Mouse (Mus musculus): ENCODE data around the gene Nbea. TPM values are rescaled to one million over a fixed set of nuclear protein-coding genes. Genes with fewer than 3 reads are reported as not detected.

The Nbea gene
- polyA plus RNA-seq, 1 experiment from 2014 or later: 5.4 TPM

DNA sequence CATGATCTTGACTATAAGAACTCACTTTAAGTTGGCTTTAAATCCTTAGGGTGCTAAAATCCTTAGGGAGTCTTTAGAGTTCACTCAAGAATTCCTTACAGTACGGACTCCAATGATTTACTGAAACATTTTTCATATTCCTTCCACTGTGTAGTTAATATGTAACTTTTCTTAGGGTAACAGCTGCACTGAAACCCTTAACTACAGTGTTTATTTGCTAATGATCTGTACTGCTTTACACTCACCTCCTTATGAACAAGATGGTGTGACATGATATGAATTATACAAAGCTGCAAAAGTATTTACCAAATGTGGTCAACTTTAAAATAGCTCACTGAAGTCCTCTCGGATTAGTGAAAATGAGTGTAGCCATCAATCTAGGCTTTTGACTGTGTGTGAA, 365.4 kb downstream of the Nbea start:
- Histone ChIP-seq H3K4me2 (ENCODE audit: low read depth, low read length) (no peak overlapping the region), H3K27me3 (ENCODE audit: control insufficient read depth, insufficient read depth, low read depth, low read length) (no peaks in the 10 kb centered on the region), H3K27ac (ENCODE audit: low read length) (no peak overlapping the region), H3K4me3 (ENCODE audit: low read length) (no peak overlapping the region), H3K36me3 (ENCODE audit: control insufficient read depth, insufficient read depth, low read length) (no peaks in the 10 kb centered on the region), H3K9me3 (ENCODE audit: control insufficient read depth, low read length) (no peaks in the 10 kb centered on the region), H3K9ac (ENCODE audit: low read length) (no peak overlapping the region), H3K4me1 (replicated peaks; ENCODE audit: control insufficient read depth, insufficient read depth, low read length) (peaks cover 5% of the 10 kb centered on the region)
- no peak for ATAC-seq (ENCODE audit: low read depth)
- WGBS: 39% methylated on average over 2 of the region's 2 CpGs

GRCm38 (mm10) chr3:55816638-55817375, 366.7 kb downstream of the Nbea start:
- ATAC-seq (ENCODE audit: low read depth): peak; percentile 12; the same call in 1 of the 2 replicates

DNA sequence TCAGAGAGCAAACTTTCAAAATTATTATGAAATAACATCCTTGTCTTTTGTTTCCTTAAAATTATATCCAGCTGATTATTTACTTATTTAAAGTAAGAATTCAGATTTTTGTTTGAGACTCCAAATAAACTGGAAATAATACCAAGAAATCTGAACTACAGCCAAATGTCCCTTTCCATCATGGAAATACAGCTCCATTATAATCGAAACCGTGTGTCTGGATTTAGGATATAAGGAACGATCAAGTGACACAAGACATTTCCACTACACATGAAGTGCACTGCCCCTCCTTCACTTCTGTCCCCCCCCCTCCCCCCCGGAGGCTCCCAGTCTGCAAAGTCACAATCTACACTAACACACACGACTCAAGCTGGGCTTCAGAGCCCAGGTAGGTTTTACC, 367.4 kb downstream of the Nbea start:
- Histone ChIP-seq H3K9me3 (ENCODE audit: control insufficient read depth, low read length) (no peaks in the 10 kb centered on the region), H3K4me1 (replicated peaks; ENCODE audit: control insufficient read depth, insufficient read depth, low read length) (peaks cover 5% of the 10 kb centered on the region), H3K9ac (ENCODE audit: low read length) (no peak overlapping the region), H3K4me2 (ENCODE audit: low read depth, low read length) (no peak overlapping the region), H3K36me3 (ENCODE audit: control insufficient read depth, insufficient read depth, low read length) (no peaks in the 10 kb centered on the region), H3K27ac (ENCODE audit: low read length) (no peak overlapping the region), H3K27me3 (ENCODE audit: control insufficient read depth, insufficient read depth, low read depth, low read length) (no peaks in the 10 kb centered on the region), H3K4me3 (ENCODE audit: low read length) (no peak overlapping the region)
- ATAC-seq (ENCODE audit: low read depth): no peak
- 52% methylated on average over 5 of the region's 5 CpGs for WGBS

More at GRCm38 (mm10) chr3:55816638-55817375, 366.7 kb downstream of the Nbea start:
- H3K4me2 ChIP-seq (ENCODE audit: low read depth, low read length): no peak overlapping the region
- no peaks in the 10 kb centered on the region for H3K9me3 ChIP-seq (ENCODE audit: control insufficient read depth, low read length)
- H3K4me3 ChIP-seq (ENCODE audit: low read length): no peak overlapping the region
- H3K27me3 ChIP-seq (ENCODE audit: control insufficient read depth, insufficient read depth, low read depth, low read length): no peaks in the 10 kb centered on the region
- H3K27ac ChIP-seq (ENCODE audit: low read length): no peak overlapping the region
- no peaks in the 10 kb centered on the region for H3K36me3 ChIP-seq (ENCODE audit: control insufficient read depth, insufficient read depth, low read length)
- peaks cover 5% of the 10 kb centered on the region for H3K4me1 ChIP-seq (replicated peaks; ENCODE audit: control insufficient read depth, insufficient read depth, low read length)
- WGBS: 55% methylated on average over 6 of the region's 6 CpGs
- H3K9ac ChIP-seq (ENCODE audit: low read length): no peak overlapping the region

DNA sequence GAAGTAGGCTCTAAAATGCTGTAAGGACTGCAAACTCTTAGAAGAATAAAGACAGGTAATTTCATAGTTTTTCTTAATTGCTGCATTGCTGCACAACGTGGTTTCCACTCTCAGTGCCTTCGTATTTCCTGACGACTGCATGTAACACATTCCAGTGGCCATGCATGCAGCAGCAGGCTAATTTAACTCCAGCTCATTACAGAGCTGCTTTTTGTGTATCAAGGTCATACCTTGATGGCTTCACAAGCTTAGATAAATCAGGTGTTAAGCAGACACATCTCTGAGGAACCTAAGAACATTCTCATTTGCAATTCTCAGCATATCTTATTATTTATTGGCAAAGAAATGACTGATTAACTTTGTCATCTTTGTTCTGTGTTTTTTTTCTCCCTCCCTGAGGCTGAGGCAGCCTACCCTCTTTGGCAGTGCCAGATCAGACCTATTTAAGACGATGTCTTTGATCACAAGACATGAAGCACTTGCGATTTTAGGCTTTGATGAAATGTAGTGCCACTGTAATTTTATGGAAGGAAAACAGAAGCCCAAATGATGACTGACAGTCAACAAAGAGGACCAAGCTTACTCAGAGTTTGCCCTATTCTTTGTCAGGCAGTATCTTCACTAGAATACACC, 368.4 kb downstream of the Nbea start:
- no peak overlapping the region for H3K4me3 ChIP-seq (ENCODE audit: low read length)
- H3K4me2 ChIP-seq (ENCODE audit: low read depth, low read length): no peak overlapping the region
- ATAC-seq (ENCODE audit: low read depth): no peak
- H3K27me3 ChIP-seq (ENCODE audit: control insufficient read depth, insufficient read depth, low read depth, low read length): no peaks in the 10 kb centered on the region
- WGBS: 70% methylated on average over 5 of the region's 5 CpGs
- peaks cover 5% of the 10 kb centered on the region for H3K4me1 ChIP-seq (replicated peaks; ENCODE audit: control insufficient read depth, insufficient read depth, low read length)
- no peak overlapping the region for H3K9ac ChIP-seq (ENCODE audit: low read length)
- H3K27ac ChIP-seq (ENCODE audit: low read length): no peak overlapping the region
- no peaks in the 10 kb centered on the region for H3K36me3 ChIP-seq (ENCODE audit: control insufficient read depth, insufficient read depth, low read length)
- no peaks in the 10 kb centered on the region for H3K9me3 ChIP-seq (ENCODE audit: control insufficient read depth, low read length)

- no peaks in the 10 kb centered on the region for H3K27me3 ChIP-seq (ENCODE audit: control insufficient read depth, insufficient read depth, low read depth, low read length)
- no peak overlapping the region for H3K27ac ChIP-seq (ENCODE audit: low read length)
- H3K4me2 ChIP-seq (ENCODE audit: low read depth, low read length): no peak overlapping the region
- no peak overlapping the region for H3K4me3 ChIP-seq (ENCODE audit: low read length)
- no peaks in the 10 kb centered on the region for H3K9me3 ChIP-seq (ENCODE audit: control insufficient read depth, low read length)
- H3K36me3 ChIP-seq (ENCODE audit: control insufficient read depth, insufficient read depth, low read length): no peaks in the 10 kb centered on the region
- WGBS: 44% methylated on average over 2 of the region's 2 CpGs
- H3K4me1 ChIP-seq (replicated peaks; ENCODE audit: control insufficient read depth, insufficient read depth, low read length): peaks cover 4% of the 10 kb centered on the region; the same call in 1 of the 2 replicates
- H3K9ac ChIP-seq (ENCODE audit: low read length): no peak overlapping the region
- no peak for ATAC-seq (ENCODE audit: low read depth)
Observed at GRCm38 (mm10) chr3:55794768-55795167, 388.7 kb downstream of the Nbea start.

- H3K4me1 ChIP-seq (replicated peaks; ENCODE audit: control insufficient read depth, insufficient read depth, low read length): peaks cover 4% of the 10 kb centered on the region; the same call in 1 of the 2 replicates
- 24% methylated on average over 7 of the region's 7 CpGs for WGBS
- no peak overlapping the region for H3K9ac ChIP-seq (ENCODE audit: low read length)
- no peaks in the 10 kb centered on the region for H3K9me3 ChIP-seq (ENCODE audit: control insufficient read depth, low read length)
- peak; percentile 74 for ATAC-seq (ENCODE audit: low read depth)
- H3K27ac ChIP-seq (ENCODE audit: low read length): no peak overlapping the region; the same call in 1 of the 2 replicates
- no peaks in the 10 kb centered on the region for H3K36me3 ChIP-seq (ENCODE audit: control insufficient read depth, insufficient read depth, low read length)
- H3K27me3 ChIP-seq (ENCODE audit: control insufficient read depth, insufficient read depth, low read depth, low read length): no peaks in the 10 kb centered on the region
- H3K4me2 ChIP-seq (ENCODE audit: low read depth, low read length): no peak overlapping the region
- no peak overlapping the region for H3K4me3 ChIP-seq (ENCODE audit: low read length)
Observed at GRCm38 (mm10) chr3:55793842-55794575, 389.5 kb downstream of the Nbea start.

DNA sequence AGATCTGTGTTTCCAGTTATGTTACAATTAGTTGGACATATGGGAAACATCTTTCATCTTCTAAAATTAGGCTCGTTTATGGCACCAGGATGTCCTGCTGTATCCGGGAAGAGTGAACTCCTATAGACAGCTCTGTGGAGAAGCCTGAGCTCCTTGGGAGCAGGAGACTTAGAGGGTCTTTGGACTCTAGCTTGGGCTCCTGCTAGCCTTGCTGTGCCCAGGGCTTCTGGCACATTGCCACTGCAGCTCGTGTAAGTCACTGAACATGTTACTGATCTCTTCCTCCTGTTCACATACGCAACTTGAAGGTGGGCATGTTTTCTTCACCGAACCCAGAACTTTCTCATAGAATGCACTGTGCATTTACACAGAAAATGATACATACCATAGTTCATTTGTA, 391.2 kb downstream of the Nbea start:
- no peak for ATAC-seq (ENCODE audit: low read depth)
- Histone ChIP-seq H3K4me3 (ENCODE audit: low read length) (no peak overlapping the region), H3K27ac (ENCODE audit: low read length) (no peak overlapping the region), H3K36me3 (ENCODE audit: control insufficient read depth, insufficient read depth, low read length) (no peaks in the 10 kb centered on the region), H3K9ac (ENCODE audit: low read length) (no peak overlapping the region), H3K27me3 (ENCODE audit: control insufficient read depth, insufficient read depth, low read depth, low read length) (no peaks in the 10 kb centered on the region), H3K4me1 (replicated peaks; ENCODE audit: control insufficient read depth, insufficient read depth, low read length) (peaks cover 7% of the 10 kb centered on the region; the same call in 1 of the 2 replicates), H3K9me3 (ENCODE audit: control insufficient read depth, low read length) (no peaks in the 10 kb centered on the region), H3K4me2 (ENCODE audit: low read depth, low read length) (no peak overlapping the region)
- 52% methylated on average over 5 of the region's 5 CpGs for WGBS

DNA sequence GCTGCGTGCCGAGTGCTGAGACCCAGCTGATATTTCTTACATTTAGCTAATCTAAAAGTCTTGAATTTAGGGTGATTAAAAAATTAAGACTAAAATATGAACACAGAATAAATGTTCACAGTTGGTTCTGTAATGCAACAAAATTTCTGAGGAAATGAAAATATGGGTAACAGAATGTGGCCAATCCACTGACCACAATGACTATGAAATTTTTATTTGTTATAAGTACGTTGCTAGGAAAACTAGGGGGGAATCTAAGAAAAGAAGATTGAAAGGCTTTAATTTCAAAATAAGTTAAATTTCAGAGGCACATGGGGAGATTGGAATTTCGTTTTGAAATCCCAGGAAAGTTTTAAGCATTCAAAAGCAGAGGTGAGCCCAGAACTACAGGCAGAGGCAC, 392.9 kb downstream of the Nbea start:
- H3K4me3 ChIP-seq (ENCODE audit: low read length): no peak overlapping the region
- H3K4me2 ChIP-seq (ENCODE audit: low read depth, low read length): no peak overlapping the region
- H3K27me3 ChIP-seq (ENCODE audit: control insufficient read depth, insufficient read depth, low read depth, low read length): peaks cover 10% of the 10 kb centered on the region
- no peak overlapping the region for H3K9ac ChIP-seq (ENCODE audit: low read length)
- H3K27ac ChIP-seq (ENCODE audit: low read length): no peak overlapping the region
- 81% methylated on average over 4 of the region's 4 CpGs for WGBS
- H3K4me1 ChIP-seq (replicated peaks; ENCODE audit: control insufficient read depth, insufficient read depth, low read length): peaks cover 7% of the 10 kb centered on the region; the same call in 1 of the 2 replicates
- no peak for ATAC-seq (ENCODE audit: low read depth)
- H3K36me3 ChIP-seq (ENCODE audit: control insufficient read depth, insufficient read depth, low read length): no peaks in the 10 kb centered on the region
- no peaks in the 10 kb centered on the region for H3K9me3 ChIP-seq (ENCODE audit: control insufficient read depth, low read length)

DNA sequence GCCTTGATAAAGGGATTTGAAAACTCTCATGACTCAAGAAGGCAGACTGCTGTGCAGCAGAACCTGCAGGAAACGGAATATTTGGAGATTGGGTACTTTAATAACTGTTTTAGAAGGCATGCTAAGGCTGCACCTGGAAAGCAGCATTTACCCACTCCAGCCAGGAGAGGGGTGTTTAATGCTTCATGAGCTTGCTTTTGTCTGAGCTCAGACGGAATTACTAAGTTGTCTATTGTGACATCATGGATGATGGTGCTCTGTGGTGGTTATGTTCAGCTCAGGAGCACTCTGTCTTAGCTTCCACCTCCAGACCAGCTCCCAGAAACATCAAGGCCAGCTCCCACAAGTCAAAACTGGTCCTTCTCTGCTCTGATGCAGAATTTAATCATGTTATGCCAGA, 393.6 kb downstream of the Nbea start:
- Histone ChIP-seq H3K9ac (ENCODE audit: low read length) (no peak overlapping the region), H3K9me3 (ENCODE audit: control insufficient read depth, low read length) (no peaks in the 10 kb centered on the region), H3K36me3 (ENCODE audit: control insufficient read depth, insufficient read depth, low read length) (no peaks in the 10 kb centered on the region), H3K4me3 (ENCODE audit: low read length) (no peak overlapping the region), H3K4me2 (ENCODE audit: low read depth, low read length) (no peak overlapping the region), H3K27me3 (ENCODE audit: control insufficient read depth, insufficient read depth, low read depth, low read length) (peaks cover 13% of the 10 kb centered on the region), H3K4me1 (replicated peaks; ENCODE audit: control insufficient read depth, insufficient read depth, low read length) (peaks cover 7% of the 10 kb centered on the region; the same call in 1 of the 2 replicates), H3K27ac (ENCODE audit: low read length) (no peak overlapping the region)
- WGBS: 51% methylated on average over 2 of the region's 2 CpGs
- no peak for ATAC-seq (ENCODE audit: low read depth)
